Mouse (Mus musculus) hindbrain, embryonic 14.5 days (tissue): Measurements from ENCODE around the gene Magt1. TPM values are rescaled to one million over a fixed set of nuclear protein-coding genes. Genes with fewer than 3 reads are reported as not detected.
"Not testable (repeated sequence)": the region's sequence is repeated elsewhere in the genome, so short reads cannot be mapped to it uniquely, and the experiment has no call there.

Experiments used
- ATAC-seq: fragments of 200-750 bp; cut with Nextera tagmentation; 2 replicates; pipeline ENCODE4 v1.8.0; 2017; ENCODE audit warnings: moderate number of reproducible peaks, mild to moderate bottlenecking, moderate TSS enrichment, moderate library complexity; ENCODE audit not compliant: low FRiP score
- DNase-seq: peaks from one replicate; pipeline ENCODE4 v3.0.0-alpha.2; 2015; ENCODE audit warnings: low spot score
- H3K27ac ChIP-seq: fragments of 300-500 bp; sonication (generic); 2 replicates; pipeline ENCODE4 v1.5.1; 2014; ENCODE audit warnings: mild to moderate bottlenecking, moderate library complexity
- H3K27me3 ChIP-seq: fragments of 300-500 bp; sonication (generic); 2 replicates; pipeline ENCODE4 v1.6.1; 2014; ENCODE audit warnings: mild to moderate bottlenecking, low read length, mixed read lengths; ENCODE audit not compliant: control insufficient read depth, insufficient read depth
- H3K36me3 ChIP-seq: fragments of 300-500 bp; sonication (generic); replicated peaks from 2 replicates; pipeline ENCODE4 v1.6.1; 2014; ENCODE audit not compliant: control insufficient read depth, insufficient read depth
- H3K4me1 ChIP-seq: fragments of 300-500 bp; sonication (generic); replicated peaks from 2 replicates; pipeline ENCODE4 v1.6.1; 2014; ENCODE audit warnings: antibody characterized with exemption, low read length, mixed read lengths; ENCODE audit not compliant: control insufficient read depth, insufficient read depth
- H3K4me2 ChIP-seq: fragments of 300-500 bp; sonication (generic); replicated peaks from 2 replicates; pipeline ENCODE4 v1.6.1; 2014; ENCODE audit warnings: mild to moderate bottlenecking, moderate library complexity
- H3K4me3 ChIP-seq: fragments of 300-500 bp; sonication (generic); replicated peaks from 2 replicates; pipeline ENCODE4 v1.5.1; 2014; ENCODE audit warnings: mild to moderate bottlenecking, low read length
- H3K9ac ChIP-seq: fragments of 300-500 bp; sonication (generic); 2 replicates; pipeline ENCODE4 v1.6.1; 2014
- H3K9me3 ChIP-seq: fragments of 300-500 bp; sonication (generic); 2 replicates; pipeline ENCODE4 v1.6.1; 2016; ENCODE audit warnings: low read length; ENCODE audit not compliant: control insufficient read depth
- WGBS: fragments of 180-500 bp; shearing (Covaris S2); extraction: QIAGEN DNeasy Blood & Tissue Kit; methylation state at CpG from one replicate; pipeline ENCODE4 v1.1.7; 2014; 5-methylcytosine and 5-hydroxymethylcytosine counted together
- polyA plus RNA-seq: library from polyadenylated mRNA; unstranded; fragments of >200 nt; fragmentation: Nextera tagmentation; extraction: Ambion mirVana; gene quantifications from 2 replicates; pipeline ENCODE4 v1.2.1, GENCODE M21; 2014

Gene Magt1
- polyA plus RNA-seq, 1 experiment from 2014 or later = 22.8 TPM

DNA sequence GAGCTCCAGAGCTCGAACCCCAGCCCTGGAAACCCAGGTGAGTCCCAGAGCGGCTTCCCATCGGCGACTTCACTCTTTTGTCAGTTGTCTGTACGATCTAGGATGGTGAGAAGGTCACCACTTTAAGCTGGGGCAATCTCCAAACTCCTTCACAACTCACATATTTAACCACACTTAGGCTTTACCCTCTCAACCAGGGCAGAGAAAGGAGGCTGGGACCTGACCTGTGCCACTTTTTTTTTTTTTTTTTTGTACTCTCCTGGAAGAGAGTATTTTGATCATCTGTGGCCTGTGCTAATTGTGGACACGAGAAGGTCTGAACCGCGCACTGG, 15.6 kb upstream of the Magt1 start:
- no peak; the same call in 1 of the 2 replicates for ATAC-seq
- Histone ChIP-seq H3K4me3 (peak overlapping the region; percentile 54), H3K36me3 (no peaks in the 10 kb centered on the region), H3K9ac (peak overlapping the region; percentile 62), H3K27me3 (no peaks in the 10 kb centered on the region), H3K4me2 (peak overlapping the region; percentile 64), H3K4me1 (0 out of 2 replicates have a peak, but pooled peaks cover 13% of the 10 kb centered on the region), H3K27ac (peak overlapping the region; percentile 51; the same call in 1 of the 2 replicates), H3K9me3 (no peaks in the 10 kb centered on the region)
- 12% methylated on average over 8 of the region's 8 CpGs for WGBS
- no peak for DNase-seq

DNA sequence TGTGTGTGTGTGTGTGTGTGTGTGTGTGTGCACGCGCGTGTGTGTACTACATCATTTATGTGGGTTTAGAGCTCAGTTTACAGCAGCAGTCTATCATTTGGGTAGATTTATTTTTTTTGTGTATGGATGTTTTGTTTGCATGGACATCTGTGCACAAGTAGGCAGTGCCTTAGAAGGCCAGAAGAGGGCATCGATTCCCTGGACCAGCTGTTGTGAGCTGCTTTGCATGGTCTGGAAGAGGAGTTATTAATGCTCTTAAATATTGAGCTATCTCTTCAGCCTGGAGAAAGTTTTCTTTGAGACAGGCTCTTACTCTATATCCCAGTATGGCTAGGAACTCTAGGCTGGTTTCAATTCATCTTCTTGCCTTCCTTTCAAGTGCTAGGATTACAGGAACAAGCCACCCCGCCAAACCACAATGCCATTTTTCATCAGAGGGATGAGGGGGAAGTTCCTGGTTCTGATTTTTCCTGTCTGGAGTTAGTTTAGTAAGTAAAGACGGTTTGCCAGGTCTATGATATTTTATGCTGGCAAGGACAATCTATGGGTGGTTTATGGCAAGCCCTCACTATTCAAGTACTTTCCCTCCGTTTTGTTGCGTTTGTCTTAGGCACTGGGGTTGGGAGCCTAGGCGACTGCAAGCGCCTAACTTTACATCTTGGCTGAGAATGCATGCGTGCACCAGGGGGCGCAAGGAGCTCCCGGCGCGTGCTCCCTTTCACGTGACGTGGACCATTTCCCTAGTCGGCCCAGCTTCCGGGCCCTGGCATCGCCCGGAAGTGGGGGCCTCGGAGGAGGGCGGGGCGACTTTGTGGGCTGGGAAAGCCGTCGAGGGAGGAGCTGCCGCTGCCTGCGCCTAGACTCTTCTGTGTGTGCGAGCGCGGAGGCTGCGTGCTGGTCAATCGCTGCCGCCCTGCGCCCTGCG, 15.0 kb upstream of the Magt1 start, which contains the start of gene Atp7a:
TSS of gene Atp7a (plus strand) at position 859 of the 925 bp plus-strand sequence.
- Histone ChIP-seq H3K9me3 (no peaks in the 10 kb centered on the region), H3K27ac (peak within 1 kb of the TSS; percentile 62; the same call in 1 of the 2 replicates), H3K4me1 (0 out of 2 replicates have a peak, but pooled peaks cover 13% of the 10 kb centered on the region), H3K4me3 (peak within 1 kb of the TSS; percentile 54), H3K9ac (peak within 1 kb of the TSS; percentile 62), H3K36me3 (peaks cover 5% of the 10 kb centered on the region; the same call in 1 of the 2 replicates), H3K27me3 (no peaks in the 10 kb centered on the region), H3K4me2 (peak within 1 kb of the TSS; percentile 64)
- ATAC-seq (peak; percentile 97), DNase-seq (peak; percentile 87)
- WGBS = 12% methylated on average over 36 of the region's 36 CpGs

DNA sequence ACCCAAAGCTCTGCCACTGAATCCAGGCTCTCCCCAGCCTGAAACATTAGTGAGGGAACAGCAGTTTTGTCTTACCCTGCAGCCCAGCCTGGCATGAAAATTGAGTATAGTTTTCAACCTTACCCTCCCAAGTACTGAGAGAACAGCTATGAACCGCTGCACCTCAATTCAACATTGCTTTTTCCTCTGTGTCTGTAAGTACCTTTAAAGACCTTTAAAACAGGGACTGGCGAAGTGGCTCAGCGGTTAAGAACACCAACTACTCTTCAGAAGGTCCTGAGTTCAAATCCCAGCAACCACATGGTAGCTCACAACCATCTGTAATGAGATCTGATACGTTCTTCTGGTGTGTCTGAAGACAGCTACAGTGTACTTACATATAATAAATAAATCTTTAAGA, 5.8 kb upstream of the Magt1 start:
- H3K36me3 ChIP-seq = peaks cover 26% of the 10 kb centered on the region; the same call in 1 of the 2 replicates
- no peaks in the 10 kb centered on the region for H3K27me3 ChIP-seq
- H3K9ac ChIP-seq = no peak overlapping the region
- no peaks in the 10 kb centered on the region for H3K4me1 ChIP-seq
- H3K4me2 ChIP-seq = no peak overlapping the region
- H3K27ac ChIP-seq = no peak overlapping the region
- WGBS = 96% methylated on average over 4 of the region's 4 CpGs
- H3K4me3 ChIP-seq = no peak overlapping the region
- DNase-seq = no peak
- ATAC-seq = no peak
- no peaks in the 10 kb centered on the region for H3K9me3 ChIP-seq

DNA sequence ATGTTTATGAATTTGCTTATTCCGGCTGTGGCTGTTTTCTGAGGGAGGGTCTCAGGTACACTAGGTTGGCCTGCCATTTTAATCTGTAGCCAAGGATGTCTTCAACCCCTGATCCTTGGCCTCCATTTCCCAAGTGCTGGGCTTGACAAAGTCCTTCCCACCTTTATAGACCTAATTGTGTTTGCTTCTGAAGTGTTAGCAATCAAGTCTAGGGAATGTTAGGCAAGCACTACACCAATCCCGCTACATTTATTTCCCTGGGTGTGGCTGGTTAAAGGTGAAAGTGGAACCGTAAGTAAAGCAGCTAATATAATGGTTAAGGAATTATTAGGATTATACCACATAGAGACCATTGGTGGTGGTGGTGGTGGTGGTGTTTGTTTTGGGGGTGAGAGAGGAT, 5.4 kb upstream of the Magt1 start:
- Histone ChIP-seq H3K9ac (peak overlapping the region; percentile 3; the same call in 1 of the 2 replicates), H3K27ac (no peak overlapping the region), H3K27me3 (no peaks in the 10 kb centered on the region), H3K4me1 (no peaks in the 10 kb centered on the region), H3K9me3 (no peaks in the 10 kb centered on the region), H3K36me3 (peaks cover 25% of the 10 kb centered on the region; the same call in 1 of the 2 replicates), H3K4me3 (no peak overlapping the region), H3K4me2 (peak overlapping the region; percentile 52)
- WGBS = 95% methylated on average over 3 of the region's 3 CpGs
- DNase-seq (no peak), ATAC-seq (no peak)

DNA sequence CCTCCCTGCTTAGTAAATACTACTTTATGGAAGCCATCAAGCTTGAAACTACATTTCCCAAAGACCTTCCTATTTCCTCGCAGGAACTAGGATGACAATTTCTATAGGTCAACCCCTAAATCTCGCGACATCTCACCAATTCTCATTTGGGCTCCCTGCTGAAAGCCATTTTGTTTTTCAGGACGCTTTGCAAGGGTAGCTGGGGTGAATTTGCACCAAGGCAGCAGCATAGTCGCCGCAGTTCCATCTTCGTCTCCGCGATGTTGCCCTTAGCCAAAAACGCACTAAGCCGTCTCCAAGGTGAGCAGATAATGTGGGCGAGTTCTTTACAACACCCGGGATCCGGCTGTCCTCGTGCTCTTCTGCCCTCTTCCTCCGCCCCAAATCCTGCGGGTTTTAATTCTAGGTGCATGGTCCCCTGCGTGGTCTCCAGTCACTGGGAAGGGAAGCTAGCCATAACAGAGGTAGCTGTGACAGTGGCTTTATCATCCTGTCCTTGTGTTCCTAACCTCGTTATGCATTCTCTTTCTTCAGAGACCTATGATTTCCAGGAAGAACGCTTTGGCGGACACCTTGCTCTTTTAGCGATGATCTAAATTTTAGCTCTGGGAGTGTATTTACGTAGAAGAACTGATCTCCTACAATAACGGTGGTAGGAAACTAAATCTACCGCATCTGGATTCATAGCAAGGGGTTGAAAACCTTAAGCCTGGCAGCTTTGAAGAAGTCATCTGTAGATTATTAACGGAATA, 4.0 kb upstream of the Magt1 start, which contains the start of gene Cox7b:
TSS of gene Cox7b (plus strand) at position 130 of the 752 bp plus-strand sequence.
- peak; percentile 31 for ATAC-seq
- 17% methylated on average over 26 of the region's 26 CpGs for WGBS
- peak within 1 kb of the TSS; percentile 83 for H3K27ac ChIP-seq

DNA sequence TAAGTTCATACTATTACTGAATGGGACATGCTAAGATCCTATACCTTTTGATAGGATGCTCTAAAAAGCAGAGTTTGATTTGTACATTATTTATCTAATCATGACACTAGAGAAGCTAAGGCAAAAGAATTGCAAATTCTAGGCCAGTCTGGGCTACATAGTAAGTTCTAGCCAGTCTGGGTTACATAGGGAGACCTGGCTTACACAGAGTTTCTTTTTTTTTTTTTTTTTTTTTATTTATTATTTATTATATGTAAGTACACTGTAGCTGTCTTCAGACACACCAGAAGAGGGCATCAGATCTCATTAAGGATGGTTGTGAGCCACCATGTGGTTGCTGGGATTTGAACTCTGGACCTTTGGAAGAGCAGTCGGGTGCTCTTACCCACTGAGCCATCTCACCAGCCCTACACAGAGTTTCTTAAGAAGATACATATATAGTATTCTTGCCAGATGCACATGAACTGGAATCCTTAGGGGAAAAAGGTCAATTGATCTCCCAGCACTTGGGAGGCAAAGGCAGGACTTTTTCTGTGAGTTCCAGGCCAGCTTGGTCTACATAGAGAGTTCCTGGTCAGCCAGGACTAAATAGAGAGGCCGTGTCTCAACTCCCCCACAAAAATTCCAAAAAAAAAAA, 3.2 kb upstream of the Magt1 start:
- H3K4me1 ChIP-seq, ATAC-seq, H3K4me3 ChIP-seq, H3K27me3 ChIP-seq, H3K9me3 ChIP-seq, H3K36me3 ChIP-seq, H3K27ac ChIP-seq, H3K9ac ChIP-seq, DNase-seq: not testable (repeated sequence)
- peak overlapping the region; percentile 30; the same call in 1 of the 2 replicates for H3K4me2 ChIP-seq
- WGBS = 70% methylated on average over 2 of the region's 2 CpGs

More for the DNA sequence above, 4.0 kb upstream of the Magt1 start, which contains the start of gene Cox7b:
- peak; percentile 89 for DNase-seq
- peak within 1 kb of the TSS; percentile 52 for H3K4me2 ChIP-seq
- H3K4me3 ChIP-seq = peak within 1 kb of the TSS; percentile 48
- H3K9me3 ChIP-seq = no peaks in the 10 kb centered on the region
- H3K4me1 ChIP-seq = no peaks in the 10 kb centered on the region
- no peaks in the 10 kb centered on the region for H3K27me3 ChIP-seq
- H3K9ac ChIP-seq = peak within 1 kb of the TSS; percentile 72
- peaks cover 14% of the 10 kb centered on the region; the same call in 1 of the 2 replicates for H3K36me3 ChIP-seq

DNA sequence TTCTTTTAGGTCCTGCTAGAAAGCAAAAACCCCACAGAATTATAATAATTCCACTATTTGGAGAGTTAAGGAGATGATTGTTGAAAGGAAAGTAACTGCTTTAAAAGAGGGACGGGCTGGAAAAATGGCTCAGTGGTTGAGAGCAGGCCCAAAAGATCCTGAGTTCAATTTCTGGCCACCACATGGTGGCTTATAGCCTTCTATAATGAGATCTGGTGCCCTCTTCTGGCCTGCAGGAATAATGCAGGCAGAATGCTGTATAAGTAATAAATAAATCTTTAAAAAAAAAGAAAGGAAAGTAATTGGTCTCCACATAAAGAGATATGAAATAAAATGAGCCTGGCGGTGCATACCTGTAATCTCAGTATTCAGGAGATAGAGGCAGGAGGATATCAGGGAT, 1.5 kb upstream of the Magt1 start:
- H3K36me3 ChIP-seq = no peaks in the 10 kb centered on the region; the same call in 1 of the 2 replicates
- H3K9me3 ChIP-seq = no peaks in the 10 kb centered on the region
- H3K4me2 ChIP-seq = no peak overlapping the region
- H3K9ac ChIP-seq = no peak overlapping the region
- no peaks in the 10 kb centered on the region for H3K4me1 ChIP-seq
- ATAC-seq = no peak
- WGBS = 31% methylated on average over 2 of the region's 2 CpGs
- H3K4me3 ChIP-seq = no peak overlapping the region
- no peak overlapping the region for H3K27ac ChIP-seq
- no peaks in the 10 kb centered on the region for H3K27me3 ChIP-seq
- DNase-seq = peak; percentile 53

DNA sequence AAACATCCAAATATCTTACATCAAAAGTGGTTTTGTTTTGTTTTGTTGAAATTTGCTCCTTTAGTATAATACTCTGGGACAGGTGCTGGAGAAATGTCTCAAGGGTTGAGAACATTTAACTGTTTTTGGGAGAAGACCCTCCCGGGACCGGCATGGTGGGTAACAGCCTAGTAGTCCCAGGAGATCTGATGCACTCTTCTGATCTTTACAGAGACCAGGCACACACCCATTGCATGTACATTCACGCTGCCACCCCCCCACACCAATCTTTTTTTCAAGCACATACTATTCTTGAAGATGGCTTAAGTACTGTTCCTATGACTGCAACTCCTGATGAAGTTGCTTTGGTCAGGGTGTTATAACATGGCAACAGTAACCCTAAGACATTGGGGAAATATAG, 853 bp upstream of the Magt1 start:
- ATAC-seq (no peak), DNase-seq (no peak)
- no peaks in the 10 kb centered on the region; the same call in 1 of the 2 replicates for H3K36me3 ChIP-seq
- no peaks in the 10 kb centered on the region for H3K27me3 ChIP-seq
- H3K27ac ChIP-seq = peak overlapping the region; percentile 91
- no peaks in the 10 kb centered on the region for H3K4me1 ChIP-seq
- peak overlapping the region; percentile 57; the same call in 1 of the 2 replicates for H3K9ac ChIP-seq
- peak overlapping the region; percentile 31 for H3K4me3 ChIP-seq
- no peaks in the 10 kb centered on the region for H3K9me3 ChIP-seq
- WGBS = 71% methylated on average over 3 of the region's 3 CpGs
- H3K4me2 ChIP-seq = peak overlapping the region; percentile 62
